Mouse (Mus musculus): ENCODE data around the gene Adgrv1. TPM values are rescaled to one million over a fixed set of nuclear protein-coding genes. Genes with fewer than 3 reads are reported as not detected.

The Adgrv1 gene
- polyA plus RNA-seq, 1 experiment from 2014 or later: 0.86 TPM

DNA sequence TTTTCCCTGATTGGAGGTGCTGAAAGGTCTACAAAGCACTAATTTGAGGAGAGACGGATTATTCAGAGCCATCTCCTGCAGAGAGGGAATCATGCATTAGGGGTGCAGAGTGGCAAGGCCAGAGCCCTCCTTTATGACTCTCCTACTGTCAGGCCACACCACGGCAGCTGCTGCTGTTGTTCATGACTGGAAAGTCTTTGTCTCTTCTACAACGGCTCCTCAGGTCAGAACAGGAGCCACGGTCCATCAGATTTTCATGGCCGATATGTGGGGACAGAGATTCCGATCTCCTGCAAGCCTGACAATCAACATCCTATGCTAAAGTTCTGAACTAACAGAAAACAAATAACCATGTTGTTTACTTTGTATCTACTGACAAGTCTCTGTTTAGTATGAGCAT is 350.8 kb downstream of the Adgrv1 start:
- no peak overlapping the region for H3K4me3 ChIP-seq (ENCODE audit: low read depth, low read length)
- no peak for ATAC-seq
- no peak overlapping the region for H3K27ac ChIP-seq (ENCODE audit: low read depth, low read length)
- H3K27me3 ChIP-seq (replicated peaks; ENCODE audit: control insufficient read depth, insufficient read depth, low read length): no peaks in the 10 kb centered on the region
- no peak overlapping the region for H3K4me2 ChIP-seq (replicated peaks; ENCODE audit: low read depth)
- no peak overlapping the region for H3K9ac ChIP-seq (ENCODE audit: low read depth, low read length)
- no peaks in the 10 kb centered on the region for H3K4me1 ChIP-seq (replicated peaks; ENCODE audit: control insufficient read depth, insufficient read depth, low read length)
- TF ChIP-seq CTCF (IDR thresholded peaks at IDR 0.05; ENCODE audit: low read depth): no peak
- no peaks in the 10 kb centered on the region for H3K36me3 ChIP-seq (ENCODE audit: control insufficient read depth, insufficient read depth)
- 79% methylated on average over 6 of the region's 6 CpGs for WGBS
- no peaks in the 10 kb centered on the region for H3K9me3 ChIP-seq (ENCODE audit: control insufficient read depth)

GRCm38 (mm10) chr13:81280650-81281229 is 352.2 kb downstream of the Adgrv1 start:
- no peak overlapping the region for H3K9ac ChIP-seq (ENCODE audit: low read depth, low read length)
- H3K4me1 ChIP-seq (replicated peaks; ENCODE audit: control insufficient read depth, insufficient read depth, low read length): no peaks in the 10 kb centered on the region
- no peak overlapping the region for H3K4me2 ChIP-seq (replicated peaks; ENCODE audit: low read depth)
- no peaks in the 10 kb centered on the region for H3K27me3 ChIP-seq (replicated peaks; ENCODE audit: control insufficient read depth, insufficient read depth, low read length)
- no peak for ATAC-seq
- H3K36me3 ChIP-seq (ENCODE audit: control insufficient read depth, insufficient read depth): no peaks in the 10 kb centered on the region
- no peak for TF ChIP-seq CTCF (IDR thresholded peaks at IDR 0.05; ENCODE audit: low read depth)
- H3K4me3 ChIP-seq (ENCODE audit: low read depth, low read length): no peak overlapping the region
- no peaks in the 10 kb centered on the region for H3K9me3 ChIP-seq (ENCODE audit: control insufficient read depth)
- WGBS: 95% methylated on average over 1 of the region's 1 CpGs
- no peak overlapping the region for H3K27ac ChIP-seq (ENCODE audit: low read depth, low read length)

- no peak overlapping the region for H3K27ac ChIP-seq (ENCODE audit: low read depth, low read length)
- H3K9me3 ChIP-seq (ENCODE audit: control insufficient read depth): no peaks in the 10 kb centered on the region
- no peak for TF ChIP-seq CTCF (IDR thresholded peaks at IDR 0.05; ENCODE audit: low read depth)
- H3K36me3 ChIP-seq (ENCODE audit: control insufficient read depth, insufficient read depth): no peaks in the 10 kb centered on the region
- ATAC-seq: 0 out of 2 replicates have a peak, but pooled peaks have one; percentile 64
- H3K4me1 ChIP-seq (replicated peaks; ENCODE audit: control insufficient read depth, insufficient read depth, low read length): no peaks in the 10 kb centered on the region
- H3K4me3 ChIP-seq (ENCODE audit: low read depth, low read length): no peak overlapping the region
- 46% methylated on average over 5 of the region's 5 CpGs for WGBS
- H3K27me3 ChIP-seq (replicated peaks; ENCODE audit: control insufficient read depth, insufficient read depth, low read length): no peaks in the 10 kb centered on the region
- H3K4me2 ChIP-seq (replicated peaks; ENCODE audit: low read depth): peak overlapping the region; percentile 7; the same call in 1 of the 2 replicates
- H3K9ac ChIP-seq (ENCODE audit: low read depth, low read length): no peak overlapping the region
Measured at GRCm38 (mm10) chr13:81279351-81279736, 353.6 kb downstream of the Adgrv1 start.

- H3K36me3 ChIP-seq (ENCODE audit: control insufficient read depth, insufficient read depth): no peaks in the 10 kb centered on the region
- no peak for ATAC-seq
- peak overlapping the region; percentile 7; the same call in 1 of the 2 replicates for H3K4me2 ChIP-seq (replicated peaks; ENCODE audit: low read depth)
- H3K27ac ChIP-seq (ENCODE audit: low read depth, low read length): no peak overlapping the region
- no peak for TF ChIP-seq CTCF (IDR thresholded peaks at IDR 0.05; ENCODE audit: low read depth)
- H3K27me3 ChIP-seq (replicated peaks; ENCODE audit: control insufficient read depth, insufficient read depth, low read length): no peaks in the 10 kb centered on the region
- H3K4me3 ChIP-seq (ENCODE audit: low read depth, low read length): no peak overlapping the region
- 35% methylated on average over 2 of the region's 2 CpGs for WGBS
- H3K4me1 ChIP-seq (replicated peaks; ENCODE audit: control insufficient read depth, insufficient read depth, low read length): no peaks in the 10 kb centered on the region
- no peak overlapping the region for H3K9ac ChIP-seq (ENCODE audit: low read depth, low read length)
- no peaks in the 10 kb centered on the region for H3K9me3 ChIP-seq (ENCODE audit: control insufficient read depth)
Measured at GRCm38 (mm10) chr13:81278669-81279350, 354.1 kb downstream of the Adgrv1 start.

DNA sequence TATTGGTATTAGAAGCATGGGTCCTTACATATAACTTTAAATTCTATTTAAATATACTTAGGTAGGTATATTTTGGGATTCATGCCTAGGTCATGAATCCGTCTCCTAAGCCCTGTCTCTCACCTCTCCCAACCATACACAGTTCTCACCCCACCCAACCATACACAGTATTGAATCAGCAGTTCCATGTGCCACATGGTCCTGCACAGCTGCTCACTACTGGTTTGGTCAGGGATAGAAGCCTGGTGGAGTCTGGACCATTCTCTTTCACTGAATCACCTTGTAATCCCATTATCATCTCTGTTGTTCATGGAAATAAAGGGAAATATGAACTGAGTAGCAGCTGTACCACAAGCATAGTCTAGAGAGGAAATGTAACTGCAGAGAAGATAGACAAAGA is 359.1 kb downstream of the Adgrv1 start:
- Histone ChIP-seq H3K27me3 (replicated peaks; ENCODE audit: control insufficient read depth, insufficient read depth, low read length) (no peaks in the 10 kb centered on the region), H3K4me3 (ENCODE audit: low read depth, low read length) (no peak overlapping the region), H3K9me3 (ENCODE audit: control insufficient read depth) (no peaks in the 10 kb centered on the region), H3K4me2 (replicated peaks; ENCODE audit: low read depth) (no peak overlapping the region), H3K9ac (ENCODE audit: low read depth, low read length) (no peak overlapping the region), H3K4me1 (replicated peaks; ENCODE audit: control insufficient read depth, insufficient read depth, low read length) (no peaks in the 10 kb centered on the region), H3K27ac (ENCODE audit: low read depth, low read length) (no peak overlapping the region), H3K36me3 (ENCODE audit: control insufficient read depth, insufficient read depth) (no peaks in the 10 kb centered on the region)
- TF ChIP-seq CTCF (IDR thresholded peaks at IDR 0.05; ENCODE audit: low read depth): no peak
- no peak for ATAC-seq
- 93% methylated on average over 1 of the region's 1 CpGs for WGBS

DNA sequence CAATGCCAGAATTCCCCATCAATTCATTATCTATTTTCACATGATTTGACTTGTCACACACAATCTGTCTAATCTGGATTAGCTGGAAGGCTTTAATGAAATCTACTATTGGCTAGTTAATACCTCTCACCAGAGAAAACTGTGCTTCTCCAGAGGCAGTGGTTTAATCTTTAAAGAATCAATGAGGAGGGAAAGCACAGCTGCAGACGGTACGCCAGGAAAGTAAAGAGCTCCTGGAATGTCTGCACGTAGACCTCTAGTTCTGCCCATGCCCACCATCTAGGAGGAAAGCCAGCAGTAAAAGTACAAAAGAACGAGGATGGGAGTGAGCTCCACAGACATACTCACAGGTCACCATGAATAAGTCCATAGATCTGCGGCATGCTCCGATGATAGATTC is 362.6 kb downstream of the Adgrv1 start:
- no peak overlapping the region for H3K27ac ChIP-seq (ENCODE audit: low read depth, low read length)
- TF ChIP-seq CTCF (IDR thresholded peaks at IDR 0.05; ENCODE audit: low read depth): no peak
- no peak for ATAC-seq
- no peaks in the 10 kb centered on the region for H3K27me3 ChIP-seq (replicated peaks; ENCODE audit: control insufficient read depth, insufficient read depth, low read length)
- H3K36me3 ChIP-seq (ENCODE audit: control insufficient read depth, insufficient read depth): no peaks in the 10 kb centered on the region
- no peaks in the 10 kb centered on the region for H3K4me1 ChIP-seq (replicated peaks; ENCODE audit: control insufficient read depth, insufficient read depth, low read length)
- no peak overlapping the region for H3K4me3 ChIP-seq (ENCODE audit: low read depth, low read length)
- no peaks in the 10 kb centered on the region for H3K9me3 ChIP-seq (ENCODE audit: control insufficient read depth)
- H3K4me2 ChIP-seq (replicated peaks; ENCODE audit: low read depth): no peak overlapping the region
- no peak overlapping the region for H3K9ac ChIP-seq (ENCODE audit: low read depth, low read length)
- 75% methylated on average over 6 of the region's 6 CpGs for WGBS
